Comparison of ENCODE assay signal across 19 mouse cellular contexts in the genomic region with DNA sequence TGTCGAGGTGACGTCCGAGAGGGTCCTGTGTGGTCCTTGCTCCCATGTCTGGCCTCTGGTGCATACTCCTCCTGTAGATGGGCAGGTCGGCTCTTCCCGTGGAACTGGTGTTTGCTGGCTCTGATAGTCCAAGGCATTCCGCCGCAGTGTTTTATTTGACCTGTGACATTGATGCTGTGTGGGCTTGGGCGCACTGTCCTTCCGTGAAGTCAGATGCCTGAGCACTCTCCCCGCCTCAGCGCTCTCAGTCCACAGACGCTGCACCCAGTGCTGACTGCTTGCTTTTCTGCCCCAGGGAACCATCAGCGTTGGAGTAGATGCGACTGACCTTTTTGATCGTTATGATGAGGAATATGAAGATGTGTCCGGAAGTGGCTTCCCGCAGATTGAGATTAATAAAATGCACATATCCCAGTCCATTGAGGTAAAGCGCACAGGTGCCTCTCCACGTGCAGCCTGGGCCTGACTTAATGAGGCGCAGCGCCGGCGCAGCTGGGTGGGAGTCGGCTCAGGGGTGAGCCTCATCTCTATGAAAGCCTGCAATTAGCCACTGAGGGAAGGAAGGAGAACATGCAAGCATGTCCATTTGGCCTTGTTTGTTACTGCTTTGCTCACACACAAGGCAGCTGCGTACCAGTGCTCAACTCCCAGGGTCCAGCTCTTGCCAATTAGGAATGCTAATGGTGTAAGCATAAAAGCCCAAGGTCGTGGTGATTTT. TPM values are rescaled to one million over a fixed set of nuclear protein-coding genes. Genes with fewer than 3 reads are reported as not detected.
DNase-seq lines count a peak whose midpoint lies in the region; ATAC-seq and TF ChIP-seq lines count a peak whose summit lies in the region.
"Had no signal": no experiment of that assay in that cellular context is flagged by ENCODE, and none has a peak within 500 bp of the region (broad histone marks: within the 10 kb centered on the region; RNA-seq: fewer than 3 reads in every experiment).

No protein-coding gene starts in this region.

- no peak overlapping the region for H3K9ac ChIP-seq in hindbrain, embryonic 12.5 days
- no peak overlapping the region for H3K9ac ChIP-seq in hindbrain, embryonic 16.5 days (ENCODE audit: low read depth, low read length)
- no peak overlapping the region for H3K9ac ChIP-seq in liver, embryonic 13.5 days
- H3K9ac ChIP-seq in liver, embryonic 11.5 days (ENCODE audit: low read depth, low read length) = no peak overlapping the region
- H3K9ac ChIP-seq in ES-Bruce4 (ENCODE audit: low read depth, poor library complexity, severe bottlenecking) = no peak overlapping the region
- H3K9ac ChIP-seq in hindbrain, embryonic 14.5 days = no peak overlapping the region
- no peak overlapping the region for H3K9ac ChIP-seq in forebrain, embryonic 13.5 days
- H3K9ac ChIP-seq: limb, embryonic 15.5 days; lung, embryonic 15.5 days had no signal

- peak; percentile 61 for ATAC-seq in hindbrain, embryonic 12.5 days (ENCODE audit: low FRiP score)
- no peak for ATAC-seq in hindbrain, embryonic 16.5 days
- ATAC-seq in liver, embryonic 13.5 days (ENCODE audit: low read depth) = no peak
- ATAC-seq in liver, embryonic 11.5 days (replicated peaks; ENCODE audit: low FRiP score) = no peak
- no peak for ATAC-seq in hindbrain, embryonic 14.5 days (ENCODE audit: low FRiP score)
- no peak for ATAC-seq in forebrain, embryonic 13.5 days

- TF ChIP-seq EP300 in ES-Bruce4 (IDR thresholded peaks at IDR 0.05; ENCODE audit: insufficient read depth, low read depth, low read length) = no peak

- no peaks in the 10 kb centered on the region for H3K27me3 ChIP-seq in hindbrain, embryonic 12.5 days
- H3K27me3 ChIP-seq in hindbrain, embryonic 16.5 days (replicated peaks; ENCODE audit: control insufficient read depth, insufficient read depth, low read length) = no peaks in the 10 kb centered on the region
- H3K27me3 ChIP-seq in liver, embryonic 13.5 days = no peaks in the 10 kb centered on the region
- H3K27me3 ChIP-seq in liver, embryonic 11.5 days (replicated peaks; ENCODE audit: control insufficient read depth, insufficient read depth, low read length) = no peaks in the 10 kb centered on the region
- H3K27me3 ChIP-seq in ES-Bruce4 (ENCODE audit: control insufficient read depth, insufficient read depth, low read length, poor library complexity, severe bottlenecking) = no peaks in the 10 kb centered on the region
- H3K27me3 ChIP-seq in hindbrain, embryonic 14.5 days (ENCODE audit: control insufficient read depth, insufficient read depth, low read length) = no peaks in the 10 kb centered on the region
- H3K27me3 ChIP-seq in forebrain, embryonic 13.5 days = no peaks in the 10 kb centered on the region
- H3K27me3 ChIP-seq: CH12.LX; limb, embryonic 15.5 days; lung, embryonic 15.5 days had no signal

- H3K4me2 ChIP-seq in hindbrain, embryonic 12.5 days (replicated peaks) = no peak overlapping the region
- H3K4me2 ChIP-seq in hindbrain, embryonic 16.5 days (ENCODE audit: low read length) = no peak overlapping the region
- H3K4me2 ChIP-seq in liver, embryonic 13.5 days = no peak overlapping the region
- no peak overlapping the region for H3K4me2 ChIP-seq in liver, embryonic 11.5 days
- H3K4me2 ChIP-seq in hindbrain, embryonic 14.5 days (replicated peaks) = no peak overlapping the region
- no peak overlapping the region for H3K4me2 ChIP-seq in forebrain, embryonic 13.5 days
- H3K4me2 ChIP-seq: limb, embryonic 15.5 days; lung, embryonic 15.5 days had no signal

- H3K4me3 ChIP-seq in hindbrain, embryonic 12.5 days = no peak overlapping the region
- H3K4me3 ChIP-seq in hindbrain, embryonic 16.5 days (ENCODE audit: low read length) = no peak overlapping the region
- no peak overlapping the region for H3K4me3 ChIP-seq in liver, embryonic 13.5 days (replicated peaks)
- H3K4me3 ChIP-seq in liver, embryonic 11.5 days (ENCODE audit: low read depth, low read length) = no peak overlapping the region
- peak overlapping the region; percentile 18 for H3K4me3 ChIP-seq in ES-Bruce4 (ENCODE audit: low read depth, low read length)
- no peak overlapping the region for H3K4me3 ChIP-seq in hindbrain, embryonic 14.5 days (replicated peaks; ENCODE audit: low read length)
- no peak overlapping the region for H3K4me3 ChIP-seq in forebrain, embryonic 13.5 days
- H3K4me3 ChIP-seq: forebrain, embryonic 10.5 days; layer of hippocampus, adult 2 months; limb, embryonic 15.5 days; lung, embryonic 15.5 days had no signal

- no peak for DNase-seq in liver, embryonic 13.5 days
- no peak for DNase-seq in liver, embryonic 11.5 days (ENCODE audit: low spot score)
- no peak for DNase-seq in hindbrain, embryonic 14.5 days (ENCODE audit: low spot score)
- no peak for DNase-seq in lung, postnatal 4 days
- DNase-seq: cerebellum, adult 8-10 months; gastrocnemius, postnatal 14 days; kidney, adult 11 months; midbrain, embryonic 14.5 days; retina, postnatal 1 day had no signal

- no peak for TF ChIP-seq CTCF in ES-Bruce4 (IDR thresholded peaks at IDR 0.05; ENCODE audit: low read depth, low read length)

- TF ChIP-seq POLR2A in ES-Bruce4 (IDR thresholded peaks at IDR 0.05; ENCODE audit: insufficient read depth, low read length) = no peak

- WGBS in hindbrain, embryonic 12.5 days = 81% methylated on average over 26 of the region's 26 CpGs
- WGBS in hindbrain, embryonic 16.5 days = 75% methylated on average over 26 of the region's 26 CpGs
- 92% methylated on average over 26 of the region's 26 CpGs for WGBS in liver, embryonic 13.5 days (ENCODE audit: insufficient replicate concordance)
- WGBS in liver, embryonic 11.5 days = 96% methylated on average over 26 of the region's 26 CpGs
- 72% methylated on average over 26 of the region's 26 CpGs for WGBS in hindbrain, embryonic 14.5 days
- WGBS in forebrain, embryonic 13.5 days = 86% methylated on average over 26 of the region's 26 CpGs

- H3K9me3 ChIP-seq in hindbrain, embryonic 12.5 days (replicated peaks) = no peaks in the 10 kb centered on the region
- no peaks in the 10 kb centered on the region for H3K9me3 ChIP-seq in hindbrain, embryonic 16.5 days (ENCODE audit: control insufficient read depth, low read length)
- no peaks in the 10 kb centered on the region for H3K9me3 ChIP-seq in liver, embryonic 13.5 days (replicated peaks)
- H3K9me3 ChIP-seq in liver, embryonic 11.5 days (ENCODE audit: control insufficient read depth, low read length) = no peaks in the 10 kb centered on the region
- no peaks in the 10 kb centered on the region for H3K9me3 ChIP-seq in ES-Bruce4 (replicated peaks; ENCODE audit: control insufficient read depth, insufficient read depth, low read length, poor library complexity, severe bottlenecking)
- no peaks in the 10 kb centered on the region for H3K9me3 ChIP-seq in hindbrain, embryonic 14.5 days (ENCODE audit: control insufficient read depth, low read length)
- no peaks in the 10 kb centered on the region for H3K9me3 ChIP-seq in forebrain, embryonic 13.5 days (replicated peaks)
- H3K9me3 ChIP-seq: forebrain, embryonic 10.5 days; limb, embryonic 15.5 days; lung, embryonic 15.5 days had no signal

- H3K4me1 ChIP-seq in hindbrain, embryonic 12.5 days = peaks cover 11% of the 10 kb centered on the region
- H3K4me1 ChIP-seq in hindbrain, embryonic 16.5 days (ENCODE audit: control insufficient read depth, insufficient read depth, low read depth, low read length) = peaks cover 2% of the 10 kb centered on the region; the same call in 1 of the 2 replicates
- H3K4me1 ChIP-seq in liver, embryonic 13.5 days (replicated peaks) = peaks cover 31% of the 10 kb centered on the region
- peaks cover 5% of the 10 kb centered on the region; the same call in 1 of the 2 replicates for H3K4me1 ChIP-seq in liver, embryonic 11.5 days (replicated peaks; ENCODE audit: control insufficient read depth, insufficient read depth, low read length)
- H3K4me1 ChIP-seq in ES-Bruce4 (ENCODE audit: control insufficient read depth, insufficient read depth, low read length) = peaks cover 10% of the 10 kb centered on the region
- no peaks in the 10 kb centered on the region for H3K4me1 ChIP-seq in hindbrain, embryonic 14.5 days (replicated peaks; ENCODE audit: control insufficient read depth, insufficient read depth, low read length)
- no peaks in the 10 kb centered on the region for H3K4me1 ChIP-seq in forebrain, embryonic 13.5 days
- H3K4me1 ChIP-seq: forebrain, embryonic 10.5 days; limb, embryonic 15.5 days; lung, embryonic 15.5 days had no signal

- H3K27ac ChIP-seq in hindbrain, embryonic 12.5 days = peak overlapping the region; percentile 60
- H3K27ac ChIP-seq in hindbrain, embryonic 16.5 days (ENCODE audit: low read depth, low read length) = no peak overlapping the region; the same call in 1 of the 2 replicates
- peak overlapping the region; percentile 40 for H3K27ac ChIP-seq in liver, embryonic 13.5 days
- no peak overlapping the region for H3K27ac ChIP-seq in liver, embryonic 11.5 days (ENCODE audit: low read depth, low read length)
- H3K27ac ChIP-seq in ES-Bruce4 (ENCODE audit: insufficient read depth, low read length) = no peak overlapping the region
- 0 out of 2 replicates have a peak overlapping the region, but pooled peaks have one; percentile 38 for H3K27ac ChIP-seq in hindbrain, embryonic 14.5 days
- H3K27ac ChIP-seq in forebrain, embryonic 13.5 days = no peak overlapping the region
- H3K27ac ChIP-seq: forebrain, embryonic 10.5 days; layer of hippocampus, adult 2 months; limb, embryonic 15.5 days; lung, embryonic 15.5 days; macrophage had no signal

- peaks cover 40% of the 10 kb centered on the region for H3K36me3 ChIP-seq in hindbrain, embryonic 12.5 days
- H3K36me3 ChIP-seq in hindbrain, embryonic 16.5 days (ENCODE audit: control insufficient read depth, insufficient read depth, low read length) = peaks cover 9% of the 10 kb centered on the region
- H3K36me3 ChIP-seq in liver, embryonic 13.5 days = peaks cover 94% of the 10 kb centered on the region
- peaks cover 55% of the 10 kb centered on the region for H3K36me3 ChIP-seq in liver, embryonic 11.5 days (ENCODE audit: control insufficient read depth, insufficient read depth, low read length)
- peaks cover 15% of the 10 kb centered on the region for H3K36me3 ChIP-seq in ES-Bruce4 (ENCODE audit: control insufficient read depth, insufficient read depth, low read length, poor library complexity, severe bottlenecking)
- peaks cover 43% of the 10 kb centered on the region for H3K36me3 ChIP-seq in hindbrain, embryonic 14.5 days (replicated peaks; ENCODE audit: control insufficient read depth, insufficient read depth)
- H3K36me3 ChIP-seq in forebrain, embryonic 13.5 days (ENCODE audit: poor library complexity, severe bottlenecking) = peaks cover 60% of the 10 kb centered on the region

RNA-seq across cellular contexts. Expression of gene Thap3, which starts 20.4 kb away (rescaled TPM):
- 31.7 and 37.0 TPM in 2 replicates for polyA plus RNA-seq in hindbrain, embryonic 12.5 days (2016; fragmentation: Nextera tagmentation; extraction: Ambion mirVana)
- 35.4 and 35.7 TPM in 2 replicates for polyA plus RNA-seq in hindbrain, embryonic 16.5 days (2015; fragmentation: Nextera tagmentation; extraction: Ambion mirVana)
- 7.8 and 8.1 TPM in 2 replicates for polyA plus RNA-seq in liver, embryonic 13.5 days (2015; fragmentation: Nextera tagmentation; extraction: Ambion mirVana)
- polyA plus RNA-seq in liver, embryonic 11.5 days (2014; fragmentation: Nextera tagmentation; extraction: Ambion mirVana) = 14.3 and 14.5 TPM in 2 replicates
- 20.0 and 20.7 TPM in 2 replicates for polyA plus RNA-seq in ES-Bruce4 (2011; ENCODE audit: insufficient read depth, insufficient read length, low read depth, missing spikeins)
- polyA plus RNA-seq in hindbrain, embryonic 14.5 days (2014; fragmentation: Nextera tagmentation; extraction: Ambion mirVana) = 22.2 and 25.1 TPM in 2 replicates
- polyA plus RNA-seq in forebrain, embryonic 13.5 days (2015; fragmentation: Nextera tagmentation; extraction: Ambion mirVana) = 39.6 and 40.6 TPM in 2 replicates

RNA-seq across cellular contexts. Expression of gene Phf13, which starts 27.7 kb away (rescaled TPM):
- 29.2 and 29.7 TPM in 2 replicates for polyA plus RNA-seq in hindbrain, embryonic 12.5 days (2016; fragmentation: Nextera tagmentation; extraction: Ambion mirVana)
- polyA plus RNA-seq in hindbrain, embryonic 16.5 days (2015; fragmentation: Nextera tagmentation; extraction: Ambion mirVana) = 21.3 and 24.8 TPM in 2 replicates
- 5.4 and 6.2 TPM in 2 replicates for polyA plus RNA-seq in liver, embryonic 13.5 days (2015; fragmentation: Nextera tagmentation; extraction: Ambion mirVana)
- 15.5 and 16.5 TPM in 2 replicates for polyA plus RNA-seq in liver, embryonic 11.5 days (2014; fragmentation: Nextera tagmentation; extraction: Ambion mirVana)
- polyA plus RNA-seq in ES-Bruce4 (2011; ENCODE audit: insufficient read depth, insufficient read length, low read depth, missing spikeins) = 49.7 and 52.1 TPM in 2 replicates
- polyA plus RNA-seq in hindbrain, embryonic 14.5 days (2014; fragmentation: Nextera tagmentation; extraction: Ambion mirVana) = 20.6 and 26.4 TPM in 2 replicates
- polyA plus RNA-seq in forebrain, embryonic 13.5 days (2015; fragmentation: Nextera tagmentation; extraction: Ambion mirVana) = 17.6 and 19.4 TPM in 2 replicates

RNA-seq across cellular contexts. Expression of gene Dnajc11, which starts 34.9 kb away (rescaled TPM):
- polyA plus RNA-seq in hindbrain, embryonic 12.5 days (2016; fragmentation: Nextera tagmentation; extraction: Ambion mirVana) = 82.8 and 83.2 TPM in 2 replicates
- 78.4 and 86.9 TPM in 2 replicates for polyA plus RNA-seq in hindbrain, embryonic 16.5 days (2015; fragmentation: Nextera tagmentation; extraction: Ambion mirVana)
- 58.3 and 66.6 TPM in 2 replicates for polyA plus RNA-seq in liver, embryonic 13.5 days (2015; fragmentation: Nextera tagmentation; extraction: Ambion mirVana)
- polyA plus RNA-seq in liver, embryonic 11.5 days (2014; fragmentation: Nextera tagmentation; extraction: Ambion mirVana) = 101 and 102 TPM in 2 replicates
- 89.1 and 95.3 TPM in 2 replicates for polyA plus RNA-seq in ES-Bruce4 (2011; ENCODE audit: insufficient read depth, insufficient read length, low read depth, missing spikeins)
- polyA plus RNA-seq in hindbrain, embryonic 14.5 days (2014; fragmentation: Nextera tagmentation; extraction: Ambion mirVana) = 72.0 TPM in 2 replicates
- polyA plus RNA-seq in forebrain, embryonic 13.5 days (2015; fragmentation: Nextera tagmentation; extraction: Ambion mirVana) = 77.0 and 89.2 TPM in 2 replicates

RNA-seq across cellular contexts. Expression of gene Klhl21, which starts 40.2 kb away (rescaled TPM):
- polyA plus RNA-seq in hindbrain, embryonic 12.5 days (2016; fragmentation: Nextera tagmentation; extraction: Ambion mirVana) = 8.0 and 8.2 TPM in 2 replicates
- polyA plus RNA-seq in hindbrain, embryonic 16.5 days (2015; fragmentation: Nextera tagmentation; extraction: Ambion mirVana) = 4.7 and 5.0 TPM in 2 replicates
- 6.0 and 6.5 TPM in 2 replicates for polyA plus RNA-seq in liver, embryonic 13.5 days (2015; fragmentation: Nextera tagmentation; extraction: Ambion mirVana)
- 9.1 and 9.4 TPM in 2 replicates for polyA plus RNA-seq in liver, embryonic 11.5 days (2014; fragmentation: Nextera tagmentation; extraction: Ambion mirVana)
- 24.0 and 24.4 TPM in 2 replicates for polyA plus RNA-seq in ES-Bruce4 (2011; ENCODE audit: insufficient read depth, insufficient read length, low read depth, missing spikeins)
- polyA plus RNA-seq in hindbrain, embryonic 14.5 days (2014; fragmentation: Nextera tagmentation; extraction: Ambion mirVana) = 2.5 and 3.2 TPM in 2 replicates
- 2.7 and 3.0 TPM in 2 replicates for polyA plus RNA-seq in forebrain, embryonic 13.5 days (2015; fragmentation: Nextera tagmentation; extraction: Ambion mirVana)

RNA-seq across cellular contexts. Expression of gene Zbtb48, which starts 59.1 kb away (rescaled TPM):
- 20.4 and 25.2 TPM in 2 replicates for polyA plus RNA-seq in hindbrain, embryonic 12.5 days (2016; fragmentation: Nextera tagmentation; extraction: Ambion mirVana)
- polyA plus RNA-seq in hindbrain, embryonic 16.5 days (2015; fragmentation: Nextera tagmentation; extraction: Ambion mirVana) = 18.1 and 20.9 TPM in 2 replicates
- polyA plus RNA-seq in liver, embryonic 13.5 days (2015; fragmentation: Nextera tagmentation; extraction: Ambion mirVana) = 7.2 and 9.5 TPM in 2 replicates
- 17.0 and 17.8 TPM in 2 replicates for polyA plus RNA-seq in liver, embryonic 11.5 days (2014; fragmentation: Nextera tagmentation; extraction: Ambion mirVana)
- polyA plus RNA-seq in ES-Bruce4 (2011; ENCODE audit: insufficient read depth, insufficient read length, low read depth, missing spikeins) = 13.4 and 13.5 TPM in 2 replicates
- 19.1 and 20.7 TPM in 2 replicates for polyA plus RNA-seq in hindbrain, embryonic 14.5 days (2014; fragmentation: Nextera tagmentation; extraction: Ambion mirVana)
- polyA plus RNA-seq in forebrain, embryonic 13.5 days (2015; fragmentation: Nextera tagmentation; extraction: Ambion mirVana) = 18.5 and 25.2 TPM in 2 replicates

Comparison
In these comparisons a context has a peak if more than half of its experiments do, and no peak if none do; other contexts are left out.
1. H3K27ac ChIP-seq: peak in hindbrain, embryonic 12.5 days (single experiment), liver, embryonic 13.5 days (single experiment) and hindbrain, embryonic 14.5 days (single experiment); none in hindbrain, embryonic 16.5 days (single experiment), liver, embryonic 11.5 days (single experiment), ES-Bruce4 (single experiment) and forebrain, embryonic 13.5 days (single experiment).